7 mouse cellular contexts compared by ENCODE assay signal in genomic region chr10:84829009-84829408, GRCm38 (mm10).
"Had no signal": no experiment of that assay in that cellular context is flagged by ENCODE, and none has a peak within 500 bp of the region (broad histone marks: within the 10 kb centered on the region; RNA-seq: fewer than 3 reads in every experiment).

No protein-coding gene starts in this region.

- ATAC-seq: intestine, postnatal 0 days; liver, postnatal 0 days had no signal

- DNase-seq: kidney, adult 8-10 months; kidney, postnatal 25 days; liver; liver, embryonic 13.5 days; liver, postnatal 0 days; midbrain, embryonic 14.5 days had no signal
